Mouse (Mus musculus): ENCODE data around the gene Zfp872.
"Not testable (repeated sequence)": the region's sequence is repeated elsewhere in the genome, so short reads cannot be mapped to it uniquely, and the experiment has no call there.

The Zfp872 gene

DNA sequence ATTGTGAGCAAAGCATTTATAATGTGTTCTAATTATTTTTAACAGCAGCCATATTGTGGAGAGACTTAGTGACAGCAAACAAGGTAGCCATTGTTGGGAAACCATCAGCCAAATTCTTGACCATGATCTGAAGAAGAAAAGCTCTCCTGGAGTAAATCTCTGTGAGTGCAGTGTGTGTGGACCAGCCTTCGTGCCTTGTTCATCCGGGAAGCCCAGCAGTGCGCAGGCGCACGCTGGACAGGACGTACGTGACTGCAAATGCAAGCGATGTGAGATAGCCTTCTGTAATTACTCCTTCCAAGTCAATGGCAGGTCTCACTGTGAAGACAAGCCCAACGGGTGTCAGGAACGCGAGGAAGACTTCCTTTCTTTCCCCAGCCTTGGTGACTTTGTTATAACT, 18.6 kb upstream of the Zfp872 start:
- no peak for DNase-seq (ENCODE audit: low read depth, low spot score)

- no peak for DNase-seq (ENCODE audit: low read depth, low spot score)
These were observed 15.6 kb upstream of the Zfp872 start for GRCm38 (mm10) chr9:22172318-22172717.

DNA sequence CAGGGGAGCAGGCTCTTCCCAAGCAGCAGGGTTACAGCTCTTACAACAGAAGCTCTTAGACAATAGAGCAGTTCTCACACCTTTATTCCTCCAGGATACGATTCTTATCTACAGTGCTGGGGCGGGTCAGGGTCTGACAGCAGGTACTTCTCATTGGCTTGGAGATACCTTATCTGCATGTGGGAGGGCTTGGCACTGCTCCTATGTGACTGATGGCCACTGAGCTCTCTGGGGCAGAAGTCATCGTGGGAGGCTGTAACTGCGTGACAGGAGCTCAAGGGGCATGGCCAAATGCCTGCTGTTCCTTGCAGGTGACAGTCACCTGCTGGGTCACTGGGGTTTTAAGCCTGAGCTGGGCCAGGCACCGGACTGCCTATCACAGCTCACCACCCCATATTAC, 8.5 kb downstream of the Zfp872 start:
- DNase-seq (ENCODE audit: low read depth, low spot score), result no peak

- no peak for DNase-seq (ENCODE audit: low read depth, low spot score)
These were observed 25.9 kb downstream of the Zfp872 start for GRCm38 (mm10) chr9:22213785-22214194.

DNA sequence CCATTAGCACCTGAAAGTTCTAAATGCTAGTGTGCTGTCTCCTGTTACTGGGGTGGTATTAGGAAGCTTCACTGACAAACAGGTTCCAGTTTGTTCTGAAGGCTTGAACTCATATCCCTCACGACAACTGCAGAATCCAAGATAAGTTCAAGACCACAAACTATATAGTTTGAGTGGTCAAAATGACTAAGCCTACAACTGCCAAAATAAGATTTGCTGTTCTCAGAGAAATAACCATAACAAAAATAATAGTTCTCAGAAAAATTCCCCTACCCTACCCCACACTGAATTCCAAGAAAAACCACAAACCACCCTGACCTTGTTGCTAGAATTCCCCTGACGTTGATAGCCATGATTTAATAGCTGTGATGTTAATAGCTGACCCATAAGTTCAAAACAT, 26.7 kb downstream of the Zfp872 start:
- DNase-seq (ENCODE audit: low read depth, low spot score), result no peak

DNA sequence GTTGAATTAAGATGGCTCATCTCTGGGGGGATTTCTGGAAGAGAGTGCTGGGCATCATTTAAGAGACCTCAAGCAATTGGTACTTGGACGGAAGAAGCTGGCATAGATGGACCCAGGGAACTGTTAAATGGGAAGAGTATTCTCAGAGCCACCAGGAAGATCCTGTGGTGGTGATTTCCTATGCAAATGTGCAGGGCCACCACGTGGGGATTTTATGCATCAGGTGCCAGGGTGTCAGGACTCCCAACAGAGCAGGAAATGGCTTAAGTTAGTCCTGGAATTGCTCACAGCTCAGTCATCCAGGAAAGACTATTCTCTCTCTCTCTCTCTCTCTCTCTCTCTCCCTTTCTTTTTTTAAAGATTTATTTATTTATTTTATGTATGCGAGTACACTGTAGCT, 28.8 kb downstream of the Zfp872 start:
- DNase-seq (ENCODE audit: low read depth, low spot score), result no peak

DNA sequence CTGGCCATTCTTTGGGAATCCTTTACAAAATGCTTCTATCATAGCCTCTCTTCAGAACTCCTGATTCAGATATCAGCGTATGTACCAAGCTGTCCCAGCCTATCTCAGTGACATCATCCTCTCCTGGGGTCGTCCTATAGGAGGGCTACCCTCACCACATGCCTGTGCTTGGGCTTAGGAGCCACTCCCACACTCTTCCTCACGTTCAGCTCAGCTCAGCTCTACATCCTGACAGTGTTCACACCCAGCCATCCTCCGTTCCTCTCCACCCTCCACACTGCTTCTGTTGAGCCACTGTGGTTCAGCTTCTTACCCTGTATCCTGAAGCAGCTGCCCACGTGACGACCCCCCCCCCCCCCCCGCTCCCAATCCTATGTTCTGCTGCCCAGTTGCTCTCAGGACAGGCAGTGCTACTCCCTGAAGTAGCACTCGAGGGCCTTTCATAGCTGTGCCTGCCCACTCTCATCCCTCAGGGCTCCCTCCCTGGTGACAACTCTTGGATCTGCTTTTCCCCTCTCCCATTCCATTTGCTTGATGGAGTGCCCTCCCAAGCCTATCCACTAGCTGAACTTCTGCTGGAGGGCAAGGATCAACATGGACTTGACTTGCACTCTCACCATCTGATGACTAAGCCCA, 30.1 kb downstream of the Zfp872 start:
- no peak for DNase-seq (ENCODE audit: low read depth, low spot score)

GRCm38 (mm10) chr9:22224066-22224465, 36.2 kb downstream of the Zfp872 start:
- DNase-seq (ENCODE audit: low read depth, low spot score), result no peak

- peak; percentile 45 for DNase-seq (ENCODE audit: low read depth, low spot score)
These were observed 36.9 kb downstream of the Zfp872 start for GRCm38 (mm10) chr9:22224536-22225503.

DNA sequence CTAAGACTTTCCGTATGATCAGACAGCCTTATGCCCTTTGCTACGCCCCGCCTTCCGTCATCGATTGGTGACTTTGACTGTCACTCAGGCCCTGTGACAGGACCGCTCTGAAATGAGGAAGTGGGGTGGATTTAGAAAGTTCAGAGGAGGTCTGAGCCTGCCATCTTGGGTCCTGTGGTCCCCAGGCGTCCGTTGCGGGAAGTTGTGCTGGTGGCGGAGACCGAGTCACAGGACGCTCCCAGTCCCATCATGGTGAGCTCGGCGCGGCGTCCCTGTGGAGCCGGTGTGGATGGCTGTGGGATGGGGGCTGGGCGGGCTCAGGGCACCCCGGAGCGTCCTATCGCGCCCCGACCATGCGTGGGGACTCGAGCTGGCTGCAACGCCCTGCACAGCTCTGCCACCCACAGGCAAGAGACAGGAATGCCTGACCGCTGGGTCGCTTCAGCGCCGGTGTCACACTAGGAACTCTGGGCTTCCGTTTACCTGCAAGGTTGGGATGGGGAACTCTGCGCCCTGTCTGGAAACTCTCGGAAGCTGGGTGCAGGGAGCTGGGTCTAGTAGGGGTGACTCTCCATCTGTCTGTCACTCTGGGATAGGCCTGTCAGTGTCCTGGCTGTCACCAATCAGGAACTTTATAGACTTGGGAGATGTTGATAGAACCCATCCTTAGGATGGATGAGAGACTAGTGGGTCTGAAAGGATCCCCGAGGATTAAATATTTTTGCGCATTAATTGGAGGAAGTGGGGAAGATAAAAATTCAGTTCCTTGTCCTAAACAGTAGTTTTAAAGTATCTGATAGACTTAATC, 37.9 kb downstream of the Zfp872 start, which contains the start of gene Zfp809:
Gene Zfp809, plus strand, starts transcription at position 134 of the 808 bp plus-strand sequence.
- peak; percentile 94 for DNase-seq (ENCODE audit: low read depth, low spot score)

GRCm38 (mm10) chr9:22226389-22226673, 38.4 kb downstream of the Zfp872 start:
- not testable (repeated sequence) for DNase-seq (ENCODE audit: low read depth, low spot score)

DNA sequence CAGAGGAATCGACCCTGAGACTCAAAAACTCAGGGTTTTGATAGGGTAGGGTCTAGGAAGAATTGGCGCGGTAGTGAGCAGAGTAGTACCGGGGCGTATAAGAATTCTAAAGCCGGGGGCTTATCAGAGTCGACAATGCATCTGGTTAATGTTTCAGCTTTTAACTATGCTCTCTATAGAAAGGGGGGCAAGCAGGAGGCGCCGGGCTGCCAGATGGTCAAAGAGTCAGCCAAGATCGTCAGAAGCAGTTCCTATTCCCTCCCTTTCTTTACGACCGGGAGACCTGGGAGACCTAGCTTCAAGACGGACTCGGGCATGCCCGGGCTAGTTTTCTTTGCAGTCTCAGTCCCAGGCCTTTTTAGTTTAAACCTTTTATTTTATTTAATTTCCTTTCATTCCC, 39.0 kb downstream of the Zfp872 start:
- DNase-seq (ENCODE audit: low read depth, low spot score), result no peak

- DNase-seq (ENCODE audit: low read depth, low spot score), result no peak
These were observed 41.6 kb downstream of the Zfp872 start for GRCm38 (mm10) chr9:22229386-22230026.

DNA sequence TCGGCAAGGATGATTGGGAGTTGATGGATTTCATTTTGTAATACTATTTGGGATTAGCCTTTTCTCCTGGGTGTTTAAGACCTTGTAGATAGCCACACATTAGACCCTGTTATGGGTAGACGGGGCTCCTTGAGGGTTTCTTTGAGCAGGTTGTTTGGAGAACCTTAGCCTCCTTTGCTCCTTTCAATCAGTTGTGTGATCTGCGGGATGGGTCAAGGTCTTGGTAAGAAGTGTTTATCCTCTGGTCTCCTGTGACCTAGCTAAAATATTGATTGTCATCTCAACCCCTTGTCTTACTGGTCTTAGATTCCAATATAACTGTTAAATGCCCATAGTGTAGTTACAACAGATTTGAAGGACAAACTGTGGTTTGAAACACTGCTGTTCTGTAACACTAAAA, 42.2 kb downstream of the Zfp872 start:
- no peak for DNase-seq (ENCODE audit: low read depth, low spot score)

GRCm38 (mm10) chr9:22230556-22230955, 42.7 kb downstream of the Zfp872 start:
- no peak for DNase-seq (ENCODE audit: low read depth, low spot score)

DNA sequence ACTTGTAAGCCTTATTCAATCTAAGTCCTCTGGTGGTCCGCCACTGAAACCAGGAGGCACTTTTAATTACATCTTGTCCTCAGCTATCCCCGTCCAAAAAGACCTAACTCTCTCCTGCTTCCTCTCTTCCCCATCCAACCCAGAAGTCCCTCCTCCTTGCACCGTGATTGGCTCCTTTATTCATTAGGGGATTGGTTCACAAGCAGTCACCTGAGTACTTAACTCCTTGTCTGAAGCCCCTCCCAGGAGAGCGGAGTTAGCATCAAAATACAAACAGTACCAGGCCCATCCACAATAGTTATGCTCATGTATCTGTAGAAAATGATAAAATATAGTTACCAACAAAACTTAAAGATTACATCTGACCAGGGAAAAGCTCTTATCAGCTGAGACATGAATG, 52.1 kb downstream of the Zfp872 start:
- no peak for DNase-seq (ENCODE audit: low read depth, low spot score)

DNA sequence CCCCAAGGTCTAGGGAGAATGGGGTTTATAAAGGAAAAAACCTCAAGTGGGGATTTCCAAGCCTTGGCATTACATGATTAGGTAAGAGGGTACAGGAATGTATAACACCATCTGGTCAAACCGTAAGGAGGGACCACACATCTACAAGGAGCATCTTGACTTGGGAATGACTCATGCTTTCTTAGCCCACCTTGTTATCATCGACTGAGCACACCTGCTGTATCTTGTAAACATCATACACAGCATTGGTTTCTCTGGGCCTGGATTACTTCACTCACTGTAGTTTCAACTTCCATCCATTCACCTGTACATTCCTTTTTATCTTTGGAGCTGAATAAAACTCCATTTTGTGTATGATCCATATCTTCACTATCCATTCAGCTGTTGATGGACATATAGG, 56.4 kb downstream of the Zfp872 start:
- no peak for DNase-seq (ENCODE audit: low read depth, low spot score)
